Mouse (Mus musculus) activated CD4-positive, CD25-positive, alpha-beta regulatory T cell, adult 4 months (primary cell): ENCODE results near the gene Olfr329-ps. TPM values are rescaled to one million over a fixed set of nuclear protein-coding genes. Genes with fewer than 3 reads are reported as not detected.
"Not testable (repeated sequence)": the region's sequence is repeated elsewhere in the genome, so short reads cannot be mapped to it uniquely, and the experiment has no call there.

Source experiments
- ATAC-seq: one replicate; pipeline ENCODE4 v1.8.0; 2017
- polyA plus RNA-seq, 2 experiments: library from polyadenylated mRNA; unstranded; fragments of 100-300 nt; shearing (Covaris generic); gene quantifications; one replicate each; pipeline ENCODE4 v1.2.1; 2017

Gene Olfr329-ps
- not detected for polyA plus RNA-seq

- ATAC-seq, result no peak
Measured at GRCm38 (mm10) chr11:58546322-58546721, at the start of gene Olfr329-ps. Gene Olfr329-ps (minus strand): TSS chr11:58546422.

- ATAC-seq, result no peak
Measured at GRCm38 (mm10) chr11:58594814-58595213, 48.6 kb upstream of the Olfr329-ps start, which contains the start of gene Olfr324. Gene Olfr324 (plus strand): TSS chr11:58595114.

GRCm38 (mm10) chr11:58588620-58589250 lies 42.5 kb upstream of the Olfr329-ps start:
- ATAC-seq, result no peak

GRCm38 (mm10) chr11:58587898-58588348 lies 41.7 kb upstream of the Olfr329-ps start:
- ATAC-seq, result no peak

GRCm38 (mm10) chr11:58578636-58579035 lies 32.4 kb upstream of the Olfr329-ps start:
- no peak for ATAC-seq

- no peak for ATAC-seq
Measured at GRCm38 (mm10) chr11:58577430-58577829, 31.2 kb upstream of the Olfr329-ps start, which contains the start of gene Olfr325. Gene Olfr325 (plus strand): TSS chr11:58577730.

GRCm38 (mm10) chr11:58570405-58570804 lies 24.2 kb upstream of the Olfr329-ps start, which contains the start of gene Olfr224:
Gene Olfr224 (minus strand): TSS chr11:58570553.
- ATAC-seq, result no peak

GRCm38 (mm10) chr11:58555536-58555935 lies 9.3 kb upstream of the Olfr329-ps start, which contains the start of gene Olfr328:
Gene Olfr328 (minus strand): TSS chr11:58555636.
- ATAC-seq, result no peak

- ATAC-seq, result not testable (repeated sequence)
Measured at GRCm38 (mm10) chr11:58534736-58535135, 11.5 kb downstream of the Olfr329-ps start, which contains the start of gene Olfr330. Gene Olfr330 (minus strand): TSS chr11:58534836.

GRCm38 (mm10) chr11:58519756-58520155 lies 26.5 kb downstream of the Olfr329-ps start:
- ATAC-seq, result not testable (repeated sequence)

GRCm38 (mm10) chr11:58518916-58519315 lies 27.3 kb downstream of the Olfr329-ps start:
- not testable (repeated sequence) for ATAC-seq

- ATAC-seq, result not testable (repeated sequence)
Measured at GRCm38 (mm10) chr11:58509058-58509457, 37.2 kb downstream of the Olfr329-ps start.

GRCm38 (mm10) chr11:58502472-58502871 lies 43.8 kb downstream of the Olfr329-ps start, which contains the start of gene Olfr331:
Gene Olfr331 (minus strand): TSS chr11:58502572.
- not testable (repeated sequence) for ATAC-seq

- no peak for ATAC-seq
Measured at GRCm38 (mm10) chr11:58499290-58499689, 46.9 kb downstream of the Olfr329-ps start.

- no peak for ATAC-seq
Measured at GRCm38 (mm10) chr11:58498761-58499160, 47.5 kb downstream of the Olfr329-ps start.

GRCm38 (mm10) chr11:58492455-58492854 lies 53.8 kb downstream of the Olfr329-ps start, which contains the start of gene Olfr332:
Gene Olfr332 (minus strand): TSS chr11:58492555.
- no peak for ATAC-seq

Other genes starting within 250 kb of the Olfr329-ps start
- gene Zfp692, start 239.4 kb downstream of the Olfr329-ps start, polyA plus RNA-seq, result 10 to 100 TPM in 1 of 2 experiments, 1 to 10 TPM in 1; 6.5 to 10.3 TPM
- 10 to 100 TPM; 43.4 to 44.5 TPM for gene Zfp672, start 216.1 kb downstream of the Olfr329-ps start, polyA plus RNA-seq
- 1 to 10 TPM; 3.7 to 5.9 TPM for gene Sh3bp5l, start 215.7 kb downstream of the Olfr329-ps start, polyA plus RNA-seq
- gene Lypd8, start 167.4 kb downstream of the Olfr329-ps start, polyA plus RNA-seq, result not detected
- not detected for gene 1810065E05Rik, start 125.3 kb downstream of the Olfr329-ps start, polyA plus RNA-seq
- gene Gm12253, start 113.9 kb downstream of the Olfr329-ps start, polyA plus RNA-seq, result not detected
- gene Lypd9, start 93.5 kb downstream of the Olfr329-ps start, polyA plus RNA-seq, result not detected
- not detected for gene Olfr30, start 84.2 kb downstream of the Olfr329-ps start, polyA plus RNA-seq
- gene Olfr332, start 53.9 kb downstream of the Olfr329-ps start, polyA plus RNA-seq, result not detected
- gene Olfr331, start 43.9 kb downstream of the Olfr329-ps start, polyA plus RNA-seq, result not detected
- under 1 TPM in 1 of 2 experiments, not detected in 1; 0.16 TPM for gene Olfr330, start 11.6 kb downstream of the Olfr329-ps start, polyA plus RNA-seq
- gene Olfr328, start 9.2 kb upstream of the Olfr329-ps start, polyA plus RNA-seq, result not detected
- not detected for gene Olfr224, start 24.1 kb upstream of the Olfr329-ps start, polyA plus RNA-seq
- gene Olfr325, start 31.3 kb upstream of the Olfr329-ps start, polyA plus RNA-seq, result not detected
- not detected for gene Olfr324, start 48.7 kb upstream of the Olfr329-ps start, polyA plus RNA-seq
- not detected for gene 2210407C18Rik, start 69.7 kb upstream of the Olfr329-ps start, polyA plus RNA-seq
- not detected for gene Olfr323, start 84.1 kb upstream of the Olfr329-ps start, polyA plus RNA-seq
- gene Trim58, start 94.0 kb upstream of the Olfr329-ps start, polyA plus RNA-seq, result not detected
- not detected for gene Olfr322, start 112.4 kb upstream of the Olfr329-ps start, polyA plus RNA-seq
- gene Olfr320, start 134.7 kb upstream of the Olfr329-ps start, polyA plus RNA-seq, result under 1 TPM in 1 of 2 experiments, not detected in 1; 0.11 TPM
- gene Olfr319, start 152.7 kb upstream of the Olfr329-ps start, polyA plus RNA-seq, result not detected
- not detected for gene Olfr318, start 177.6 kb upstream of the Olfr329-ps start, polyA plus RNA-seq
- not detected for gene Olfr317, start 192.8 kb upstream of the Olfr329-ps start, polyA plus RNA-seq
- not detected for gene Olfr316, start 206.3 kb upstream of the Olfr329-ps start, polyA plus RNA-seq
- gene Olfr315, start 226.8 kb upstream of the Olfr329-ps start, polyA plus RNA-seq, result not detected
- not detected for gene Olfr314, start 236.5 kb upstream of the Olfr329-ps start, polyA plus RNA-seq